Mouse (Mus musculus) limb, embryonic 14.5 days (tissue): ENCODE data around the gene Irak1. TPM values are rescaled to one million over a fixed set of nuclear protein-coding genes. Genes with fewer than 3 reads are reported as not detected.

Experiments
- ATAC-seq: fragments of 200-750 bp; cut with Nextera tagmentation; 2 replicates; pipeline ENCODE4 v1.8.0; 2017; ENCODE audit warnings: low read depth, moderate number of reproducible peaks, moderate TSS enrichment; ENCODE audit not compliant: low FRiP score
- DNase-seq: peaks from one replicate; pipeline ENCODE4 v3.0.0-alpha.2; 2015; ENCODE audit warnings: low spot score
- H3K27ac ChIP-seq: fragments of 300-500 bp; sonication (generic); replicated peaks from 2 replicates; pipeline ENCODE4 v1.5.1; 2014; ENCODE audit warnings: low read depth, mild to moderate bottlenecking, low read length, moderate library complexity, mixed read lengths
- H3K27me3 ChIP-seq: fragments of 300-500 bp; sonication (generic); 2 replicates; pipeline ENCODE4 v1.6.1; 2014; ENCODE audit warnings: low read length, mixed read lengths; ENCODE audit not compliant: control insufficient read depth, insufficient read depth
- H3K36me3 ChIP-seq: fragments of 300-500 bp; sonication (generic); 2 replicates; pipeline ENCODE4 v1.6.1; 2014; ENCODE audit warnings: mild to moderate bottlenecking, low read length, moderate library complexity, mixed read lengths; ENCODE audit not compliant: control insufficient read depth, insufficient read depth
- H3K4me1 ChIP-seq: fragments of 300-500 bp; sonication (generic); 2 replicates; pipeline ENCODE4 v1.6.1; 2014; ENCODE audit warnings: antibody characterized with exemption, low read length, mixed read lengths; ENCODE audit not compliant: control insufficient read depth, insufficient read depth
- H3K4me2 ChIP-seq: fragments of 300-500 bp; sonication (generic); replicated peaks from 2 replicates; pipeline ENCODE4 v1.6.1; 2014; ENCODE audit warnings: low read depth, mild to moderate bottlenecking, low read length, moderate library complexity; ENCODE audit not compliant: severe bottlenecking
- H3K4me3 ChIP-seq: fragments of 300-500 bp; sonication (generic); replicated peaks from 2 replicates; pipeline ENCODE4 v1.5.1; 2014; ENCODE audit warnings: low read length
- H3K9ac ChIP-seq: fragments of 300-500 bp; sonication (generic); 2 replicates; pipeline ENCODE4 v1.6.1; 2014; ENCODE audit warnings: mild to moderate bottlenecking, low read depth, low read length, moderate library complexity; ENCODE audit not compliant: severe bottlenecking
- H3K9me3 ChIP-seq: fragments of 300-500 bp; sonication (generic); 2 replicates; pipeline ENCODE4 v1.6.1; 2016; ENCODE audit warnings: low read length; ENCODE audit not compliant: control insufficient read depth
- POLR2A ChIP-seq: fragments of 200-500 bp; IDR thresholded peaks from 2 replicates; pipeline ENCODE4 v1.8.0; 2012; ENCODE audit warnings: inconsistent platforms, mild to moderate bottlenecking, moderate library complexity, borderline replicate concordance; ENCODE audit not compliant: insufficient read depth, insufficient read length; ENCODE audit errors: extremely low read depth
- WGBS: fragments of 180-500 bp; shearing (Covaris S2); extraction: QIAGEN DNeasy Blood & Tissue Kit; methylation state at CpG from one replicate; pipeline ENCODE4 v1.1.7; 2014; 5-methylcytosine and 5-hydroxymethylcytosine counted together
- polyA plus RNA-seq, 2 experiments: library from polyadenylated mRNA; depleted of rRNA in 1 of 2; stranded (reverse) in 1 of 2; unstranded in 1 of 2; fragments of >200 nt; fragmentation: Nextera tagmentation in 1 of 2; extraction: Ambion mirVana in 1 of 2; gene quantifications; 2 replicates each; pipeline versions ENCODE4 v1.2.1 to v1.2.3; 2012 to 2014

Irak1 gene
- 86.0 and 123 TPM in 2 replicates for polyA plus RNA-seq (2012; rRNA removed)
- polyA plus RNA-seq (2014; fragmentation: Nextera tagmentation; extraction: Ambion mirVana): 49.6 and 52.6 TPM in 2 replicates

- Histone ChIP-seq H3K27ac (peak within 1 kb of the TSS; percentile 63), H3K9me3 (no peaks in the 10 kb centered on the region), H3K27me3 (no peaks in the 10 kb centered on the region), H3K4me2 (peak within 1 kb of the TSS; percentile 61), H3K36me3 (peaks cover 15% of the 10 kb centered on the region), H3K9ac (peak within 1 kb of the TSS; percentile 85), H3K4me1 (no peaks in the 10 kb centered on the region), H3K4me3 (peak within 1 kb of the TSS; percentile 57)
- DNase-seq (peak; percentile 46), ATAC-seq (peak; percentile 91)
- 0 out of 2 replicates have a peak, but pooled peaks have one; percentile 57 for TF ChIP-seq POLR2A
- WGBS: 15% methylated on average over 58 of the region's 72 CpGs
Measured at GRCm38 (mm10) chrX:74023188-74024049, at the start of gene Irak1. TSS of gene Irak1 (minus strand) at chrX:74023918.

- no peak overlapping the region for H3K9ac ChIP-seq
- H3K27me3 ChIP-seq: no peaks in the 10 kb centered on the region
- no peaks in the 10 kb centered on the region for H3K4me1 ChIP-seq
- ATAC-seq (no peak), DNase-seq (no peak)
- H3K9me3 ChIP-seq: no peaks in the 10 kb centered on the region
- no peak overlapping the region for H3K27ac ChIP-seq
- H3K4me2 ChIP-seq: no peak overlapping the region
- no peak for TF ChIP-seq POLR2A
- peaks cover 7% of the 10 kb centered on the region; the same call in 1 of the 2 replicates for H3K36me3 ChIP-seq
- H3K4me3 ChIP-seq: no peak overlapping the region
Measured at GRCm38 (mm10) chrX:74070794-74071193, 47.1 kb upstream of the Irak1 start.

- Histone ChIP-seq H3K9me3 (no peaks in the 10 kb centered on the region), H3K36me3 (peaks cover 7% of the 10 kb centered on the region; the same call in 1 of the 2 replicates), H3K4me3 (no peak overlapping the region), H3K27me3 (no peaks in the 10 kb centered on the region), H3K27ac (no peak overlapping the region), H3K4me2 (no peak overlapping the region), H3K9ac (no peak overlapping the region), H3K4me1 (no peaks in the 10 kb centered on the region)
- no peak for TF ChIP-seq POLR2A
- DNase-seq: no peak
- 81% methylated on average over 9 of the region's 9 CpGs for WGBS
- ATAC-seq: no peak
Measured at GRCm38 (mm10) chrX:74067891-74068290, 44.2 kb upstream of the Irak1 start.

GRCm38 (mm10) chrX:74045107-74045506 is 21.4 kb upstream of the Irak1 start:
- H3K27me3 ChIP-seq: no peaks in the 10 kb centered on the region

GRCm38 (mm10) chrX:74037702-74038375 is 14.1 kb upstream of the Irak1 start:
- H3K27me3 ChIP-seq: no peaks in the 10 kb centered on the region
- DNase-seq: no peak
- no peak overlapping the region for H3K4me3 ChIP-seq
- 86% methylated on average over 5 of the region's 5 CpGs for WGBS
- no peaks in the 10 kb centered on the region for H3K4me1 ChIP-seq
- TF ChIP-seq POLR2A: no peak
- H3K9ac ChIP-seq: no peak overlapping the region
- H3K4me2 ChIP-seq: no peak overlapping the region
- H3K36me3 ChIP-seq: peaks cover 25% of the 10 kb centered on the region
- H3K27ac ChIP-seq: no peak overlapping the region
- H3K9me3 ChIP-seq: no peaks in the 10 kb centered on the region
- ATAC-seq: no peak

More at GRCm38 (mm10) chrX:74045107-74045506, 21.4 kb upstream of the Irak1 start:
- Histone ChIP-seq H3K27ac (no peak overlapping the region), H3K4me3 (no peak overlapping the region), H3K9ac (no peak overlapping the region), H3K4me2 (no peak overlapping the region), H3K9me3 (no peaks in the 10 kb centered on the region), H3K36me3 (no peaks in the 10 kb centered on the region), H3K4me1 (no peaks in the 10 kb centered on the region)
- DNase-seq: no peak
- 64% methylated on average over 1 of the region's 1 CpGs for WGBS
- TF ChIP-seq POLR2A: no peak
- no peak for ATAC-seq
